Mouse (Mus musculus) bone marrow, adult 2 months (tissue): ENCODE results near the gene Gm47995.
"Not testable (repeated sequence)": the region's sequence is repeated elsewhere in the genome, so short reads cannot be mapped to it uniquely, and the experiment has no call there.

Experiments
- CTCF ChIP-seq: fragments of 200-500 bp; IDR thresholded peaks from 2 replicates; pipeline ENCODE4 v1.5.1; 2011; ENCODE audit warnings: low read length, control low read depth; ENCODE audit not compliant: control insufficient read depth, insufficient read depth
- POLR2A ChIP-seq: fragments of 200-500 bp; IDR thresholded peaks from 2 replicates; pipeline ENCODE4 v1.6.1; 2011; ENCODE audit warnings: low read depth, mild to moderate bottlenecking, control low read depth, low read length, borderline replicate concordance; ENCODE audit not compliant: control insufficient read depth

- not testable (repeated sequence) for TF ChIP-seq CTCF, POLR2A
Observed at GRCm38 (mm10) chr1:151186186-151186585, 12.1 kb upstream of the Gm47995 start.
